Mouse (Mus musculus): ENCODE results near the gene Slc16a4. TPM values are rescaled to one million over a fixed set of nuclear protein-coding genes. Genes with fewer than 3 reads are reported as not detected.
"Not testable (repeated sequence)": the region's sequence is repeated elsewhere in the genome, so short reads cannot be mapped to it uniquely, and the experiment has no call there.

Gene Slc16a4
- total and polyA plus RNA-seq, 2 experiments from 2014 or later = 1.4 to 2.4 TPM

DNA sequence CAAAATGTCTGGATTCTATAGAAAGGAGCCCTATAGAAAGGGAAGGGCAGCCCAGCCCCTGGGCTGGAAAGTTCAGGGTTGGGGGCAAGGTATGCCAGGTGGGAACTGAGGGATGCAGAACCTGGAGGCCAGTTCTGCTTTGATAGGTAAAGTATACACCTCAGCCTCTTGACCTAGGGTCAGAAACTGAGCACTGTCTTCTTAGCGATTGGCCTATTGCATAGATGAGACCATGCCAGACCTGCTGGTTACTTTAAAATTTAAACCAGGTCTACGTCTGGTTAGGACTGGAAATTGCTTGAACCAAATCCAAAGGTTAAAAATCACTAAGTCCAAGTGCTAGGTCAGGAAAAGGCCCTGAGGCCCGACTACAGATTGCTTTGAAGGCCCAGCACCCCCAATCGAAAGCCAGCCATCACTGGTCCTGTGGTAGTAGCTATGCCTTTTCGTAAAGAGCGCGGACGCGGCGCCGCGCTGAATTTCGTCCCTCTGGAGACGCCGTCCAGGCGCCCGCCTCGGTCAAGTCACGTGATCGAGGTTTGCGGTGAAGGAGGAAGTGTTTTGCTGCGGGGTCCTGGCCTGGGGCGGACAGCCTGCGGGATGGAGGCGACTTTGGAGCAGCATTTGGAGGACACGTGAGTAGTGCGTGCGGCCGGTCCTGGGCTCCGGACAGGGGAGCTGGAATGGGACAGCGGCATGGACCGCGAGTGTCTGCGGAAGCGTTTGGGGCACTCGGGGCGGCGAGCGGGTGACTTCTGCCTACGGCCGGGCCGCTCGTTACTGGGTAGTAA lies 12.4 kb upstream of the Slc16a4 start, which contains the start of gene Lamtor5:
TSS of gene Lamtor5 (plus strand) at position 380 of the 791 bp plus-strand sequence.
- 3% methylated on average over 42 of the region's 43 CpGs for WGBS
- H3K9me3 ChIP-seq (ENCODE audit: low read length) = no peaks in the 10 kb centered on the region
- no peak within 1 kb of the TSS for H3K27ac ChIP-seq (ENCODE audit: low read depth, low read length)

DNA sequence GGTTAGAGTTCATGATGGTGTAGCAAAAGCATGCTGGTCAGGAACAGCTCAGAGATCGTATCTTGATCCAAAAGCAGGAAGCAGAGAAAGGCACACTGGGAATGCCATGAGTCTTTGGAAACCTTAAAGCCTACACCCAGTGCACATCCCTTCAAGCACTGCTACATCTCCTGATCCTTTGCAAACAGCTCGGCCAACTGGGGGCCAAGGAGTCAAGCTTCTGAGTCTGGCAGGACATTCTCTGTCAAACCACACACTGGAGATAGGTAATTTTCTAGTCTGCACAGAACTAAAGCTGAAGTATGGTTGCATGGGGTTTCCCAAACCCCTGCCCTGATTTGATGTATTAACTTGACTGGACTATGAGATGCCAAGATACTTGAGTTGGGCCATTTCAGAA lies 4.9 kb upstream of the Slc16a4 start:
- H3K9me3 ChIP-seq (ENCODE audit: low read length) = no peaks in the 10 kb centered on the region
- H3K27ac ChIP-seq (ENCODE audit: low read depth, low read length) = no peak overlapping the region
- no peak overlapping the region for H3K4me3 ChIP-seq (ENCODE audit: low read depth, low read length)
- TF ChIP-seq CTCF (IDR thresholded peaks at IDR 0.05) = no peak
- ATAC-seq (ENCODE audit: low FRiP score) = no peak
- 81% methylated on average over 2 of the region's 2 CpGs for WGBS
- no peaks in the 10 kb centered on the region for H3K27me3 ChIP-seq (ENCODE audit: insufficient read depth, low read length)
- DNase-seq (ENCODE audit: low spot score) = no peak
- 0 out of 2 replicates have a peak, but pooled peaks cover 5% of the 10 kb centered on the region for H3K36me3 ChIP-seq (ENCODE audit: insufficient read depth, low read length)
- H3K4me2 ChIP-seq (ENCODE audit: low read depth, low read length, poor library complexity, severe bottlenecking) = no peak overlapping the region
- H3K4me1 ChIP-seq (ENCODE audit: insufficient read depth, low read length) = no peaks in the 10 kb centered on the region
- H3K9ac ChIP-seq (replicated peaks; ENCODE audit: low read length, poor library complexity, severe bottlenecking) = no peak overlapping the region

More for the DNA sequence above, 12.4 kb upstream of the Slc16a4 start, which contains the start of gene Lamtor5:
- peak within 1 kb of the TSS; percentile 71 for H3K4me2 ChIP-seq (ENCODE audit: low read depth, low read length, poor library complexity, severe bottlenecking)
- H3K27me3 ChIP-seq (ENCODE audit: insufficient read depth, low read length) = no peaks in the 10 kb centered on the region
- 0 out of 2 replicates have a peak, but pooled peaks cover 8% of the 10 kb centered on the region for H3K4me1 ChIP-seq (ENCODE audit: insufficient read depth, low read length)
- DNase-seq (ENCODE audit: low spot score) (peak; percentile 91), ATAC-seq (ENCODE audit: low FRiP score) (peak; percentile 88)
- H3K36me3 ChIP-seq (ENCODE audit: insufficient read depth, low read length) = 0 out of 2 replicates have a peak, but pooled peaks cover 5% of the 10 kb centered on the region
- peak within 1 kb of the TSS; percentile 87 for H3K4me3 ChIP-seq (ENCODE audit: low read depth, low read length)
- no peak for TF ChIP-seq CTCF (IDR thresholded peaks at IDR 0.05)
- H3K9ac ChIP-seq (replicated peaks; ENCODE audit: low read length, poor library complexity, severe bottlenecking) = peak within 1 kb of the TSS; percentile 67

DNA sequence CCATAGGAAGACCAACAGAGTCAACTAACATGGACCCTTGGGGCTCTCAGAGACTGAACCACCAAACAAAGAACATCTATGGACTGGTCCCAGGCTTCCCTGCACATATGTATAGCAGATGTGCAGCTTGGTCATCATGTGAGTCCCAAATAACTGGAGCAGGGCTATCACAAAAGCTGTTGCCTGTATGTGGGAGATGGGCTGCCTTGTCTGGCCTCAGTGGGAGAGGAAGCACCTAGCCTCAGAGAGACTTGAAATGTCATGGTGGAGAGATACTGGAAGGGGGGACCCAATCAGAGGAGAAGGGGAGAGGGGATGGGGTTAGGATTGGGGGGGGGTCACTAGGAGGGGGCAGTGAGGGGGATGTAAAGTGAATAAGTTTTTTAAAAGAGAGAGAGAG lies 3.7 kb upstream of the Slc16a4 start:
- no peak for TF ChIP-seq CTCF (IDR thresholded peaks at IDR 0.05)
- DNase-seq (ENCODE audit: low spot score) (no peak), ATAC-seq (ENCODE audit: low FRiP score) (no peak)
- no peak overlapping the region for H3K4me3 ChIP-seq (ENCODE audit: low read depth, low read length)
- 0 out of 2 replicates have a peak, but pooled peaks cover 5% of the 10 kb centered on the region for H3K36me3 ChIP-seq (ENCODE audit: insufficient read depth, low read length)
- no peaks in the 10 kb centered on the region for H3K4me1 ChIP-seq (ENCODE audit: insufficient read depth, low read length)
- H3K27me3 ChIP-seq (ENCODE audit: insufficient read depth, low read length) = no peaks in the 10 kb centered on the region
- no peaks in the 10 kb centered on the region for H3K9me3 ChIP-seq (ENCODE audit: low read length)
- H3K4me2 ChIP-seq (ENCODE audit: low read depth, low read length, poor library complexity, severe bottlenecking) = no peak overlapping the region
- no peak overlapping the region for H3K27ac ChIP-seq (ENCODE audit: low read depth, low read length)
- no peak overlapping the region for H3K9ac ChIP-seq (replicated peaks; ENCODE audit: low read length, poor library complexity, severe bottlenecking)

DNA sequence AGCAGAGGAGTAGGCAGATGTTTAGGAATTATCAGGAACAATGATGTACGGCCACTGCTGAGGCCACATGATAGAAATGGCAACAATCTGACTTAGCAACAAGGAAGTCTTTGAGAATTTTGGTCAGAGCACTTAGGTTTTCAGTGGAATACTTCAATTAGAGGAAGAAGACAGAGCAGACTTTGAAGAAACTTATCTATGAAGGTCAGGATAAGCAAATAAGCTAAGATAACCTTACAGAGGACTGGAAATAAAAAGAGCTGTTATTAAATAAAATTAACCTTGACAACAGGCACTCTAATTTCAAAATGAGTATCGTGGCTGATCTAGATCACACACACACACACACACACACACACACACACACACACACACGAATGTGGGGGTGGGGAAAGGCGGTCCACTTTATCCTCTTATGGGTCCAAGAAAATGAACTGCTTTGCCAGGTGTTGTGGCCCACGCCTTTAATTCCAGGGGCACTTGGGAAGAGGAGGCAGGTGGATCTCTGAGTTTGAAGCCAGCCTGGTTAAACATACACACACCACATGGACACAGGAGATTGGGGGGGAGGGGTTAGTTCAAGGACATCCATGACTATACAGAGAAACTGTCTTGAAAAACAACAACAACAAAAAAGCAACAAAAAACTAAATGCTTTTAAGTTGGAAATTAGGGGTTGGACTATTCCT lies 4.8 kb downstream of the Slc16a4 start:
- 89% methylated on average over 5 of the region's 5 CpGs for WGBS
- no peak for TF ChIP-seq CTCF (IDR thresholded peaks at IDR 0.05)
- ATAC-seq (ENCODE audit: low FRiP score) = no peak
- no peak overlapping the region for H3K9ac ChIP-seq (replicated peaks; ENCODE audit: low read length, poor library complexity, severe bottlenecking)
- H3K4me3 ChIP-seq (ENCODE audit: low read depth, low read length) = no peak overlapping the region
- no peaks in the 10 kb centered on the region for H3K27me3 ChIP-seq (ENCODE audit: insufficient read depth, low read length)
- no peaks in the 10 kb centered on the region for H3K9me3 ChIP-seq (ENCODE audit: low read length)
- H3K4me1 ChIP-seq (ENCODE audit: insufficient read depth, low read length) = no peaks in the 10 kb centered on the region
- no peak overlapping the region for H3K4me2 ChIP-seq (ENCODE audit: low read depth, low read length, poor library complexity, severe bottlenecking)
- no peak for DNase-seq (ENCODE audit: low spot score)
- peaks cover 4% of the 10 kb centered on the region; the same call in 1 of the 2 replicates for H3K36me3 ChIP-seq (ENCODE audit: insufficient read depth, low read length)
- H3K27ac ChIP-seq (ENCODE audit: low read depth, low read length) = no peak overlapping the region

DNA sequence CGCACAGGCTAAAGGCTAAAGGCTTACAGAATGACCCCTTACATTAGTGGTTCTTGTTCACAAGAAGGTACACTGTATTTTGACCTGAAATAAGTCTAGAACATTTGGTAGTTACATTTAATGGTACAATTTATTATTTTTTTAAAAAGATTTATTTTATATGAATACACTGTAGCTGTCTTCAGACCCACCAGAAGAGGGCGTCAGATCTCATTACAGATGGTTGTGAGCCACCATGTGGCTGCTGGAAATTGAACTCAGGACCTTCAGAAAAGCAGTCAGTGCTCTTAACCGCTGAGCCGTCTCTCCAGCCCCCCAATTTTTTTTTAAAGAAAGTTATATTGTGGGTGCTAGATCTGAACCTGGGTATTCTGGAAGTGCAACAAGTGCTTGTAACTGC lies 5.9 kb downstream of the Slc16a4 start:
- not testable (repeated sequence) for H3K4me3 ChIP-seq (ENCODE audit: low read depth, low read length); H3K27ac ChIP-seq (ENCODE audit: low read depth, low read length); H3K9me3 ChIP-seq (ENCODE audit: low read length); DNase-seq (ENCODE audit: low spot score); H3K9ac ChIP-seq (replicated peaks; ENCODE audit: low read length, poor library complexity, severe bottlenecking); H3K4me1 ChIP-seq (ENCODE audit: insufficient read depth, low read length); H3K27me3 ChIP-seq (ENCODE audit: insufficient read depth, low read length); ATAC-seq (ENCODE audit: low FRiP score); H3K36me3 ChIP-seq (ENCODE audit: insufficient read depth, low read length); H3K4me2 ChIP-seq (ENCODE audit: low read depth, low read length, poor library complexity, severe bottlenecking)
- 65% methylated on average over 4 of the region's 4 CpGs for WGBS

DNA sequence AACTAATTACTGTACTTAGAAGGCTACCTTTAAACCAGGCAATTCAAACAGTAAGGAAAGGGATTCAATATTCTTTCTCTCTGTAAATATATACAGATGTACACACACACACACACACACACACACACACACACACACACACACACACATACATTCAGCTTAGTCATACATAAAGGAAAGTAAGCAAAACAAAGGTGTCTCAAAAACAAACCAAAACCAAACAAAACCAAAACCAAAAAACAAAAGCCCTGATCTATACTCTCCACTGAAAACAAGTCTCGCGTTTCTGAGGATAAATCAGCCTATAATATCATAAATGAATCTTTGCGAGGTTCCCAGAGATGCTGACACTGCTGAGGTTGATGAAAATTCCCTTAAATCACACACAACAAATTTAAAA lies 26.3 kb downstream of the Slc16a4 start:
- no peaks in the 10 kb centered on the region for H3K27me3 ChIP-seq (ENCODE audit: insufficient read depth, low read length)
- no peaks in the 10 kb centered on the region for H3K4me1 ChIP-seq (ENCODE audit: insufficient read depth, low read length)
- no peak overlapping the region for H3K4me2 ChIP-seq (ENCODE audit: low read depth, low read length, poor library complexity, severe bottlenecking)
- H3K9me3 ChIP-seq (ENCODE audit: low read length) = no peaks in the 10 kb centered on the region
- no peak for DNase-seq (ENCODE audit: low spot score)
- ATAC-seq (ENCODE audit: low FRiP score) = no peak
- no peak for TF ChIP-seq CTCF (IDR thresholded peaks at IDR 0.05)
- no peaks in the 10 kb centered on the region for H3K36me3 ChIP-seq (ENCODE audit: insufficient read depth, low read length)
- 95% methylated on average over 3 of the region's 3 CpGs for WGBS
- no peak overlapping the region for H3K4me3 ChIP-seq (ENCODE audit: low read depth, low read length)
- H3K9ac ChIP-seq (replicated peaks; ENCODE audit: low read length, poor library complexity, severe bottlenecking) = no peak overlapping the region
- no peak overlapping the region for H3K27ac ChIP-seq (ENCODE audit: low read depth, low read length)
